Mouse (Mus musculus) midbrain, embryonic 13.5 days (tissue): Measurements from ENCODE around the gene Gab1. TPM values are rescaled to one million over a fixed set of nuclear protein-coding genes. Genes with fewer than 3 reads are reported as not detected.

Source experiments
- ATAC-seq: fragments of 200-750 bp; cut with Nextera tagmentation; 2 replicates; pipeline ENCODE4 v1.8.0; 2017; ENCODE audit warnings: mild to moderate bottlenecking, moderate TSS enrichment, moderate library complexity
- H3K27ac ChIP-seq: fragments of 300-500 bp; sonication (generic); 2 replicates; pipeline ENCODE4 v1.5.1; 2015; ENCODE audit warnings: inconsistent platforms, mild to moderate bottlenecking, moderate library complexity
- H3K27me3 ChIP-seq: fragments of 300-500 bp; sonication (generic); 2 replicates; pipeline ENCODE4 v1.6.1; 2015; ENCODE audit warnings: mild to moderate bottlenecking, inconsistent platforms
- H3K36me3 ChIP-seq: fragments of 300-500 bp; sonication (generic); 2 replicates; pipeline ENCODE4 v1.6.1; 2015; ENCODE audit warnings: mild to moderate bottlenecking, inconsistent platforms
- H3K4me1 ChIP-seq: fragments of 300-500 bp; sonication (generic); replicated peaks from 2 replicates; pipeline ENCODE4 v1.6.1; 2015; ENCODE audit warnings: inconsistent platforms
- H3K4me2 ChIP-seq: fragments of 300-500 bp; sonication (generic); replicated peaks from 2 replicates; pipeline ENCODE4 v1.6.1; 2015; ENCODE audit warnings: moderate library complexity, mild to moderate bottlenecking, inconsistent platforms
- H3K4me3 ChIP-seq: fragments of 300-500 bp; sonication (generic); replicated peaks from 2 replicates; pipeline ENCODE4 v1.5.1; 2015; ENCODE audit warnings: mild to moderate bottlenecking, inconsistent platforms
- H3K9ac ChIP-seq: fragments of 300-500 bp; sonication (generic); replicated peaks from 2 replicates; pipeline ENCODE4 v1.6.1; 2015; ENCODE audit warnings: mild to moderate bottlenecking, inconsistent platforms
- H3K9me3 ChIP-seq: fragments of 300-500 bp; sonication (generic); 2 replicates; pipeline ENCODE4 v1.6.1; 2016; ENCODE audit warnings: mild to moderate bottlenecking, inconsistent platforms
- WGBS: fragments of 180-500 bp; shearing (Covaris S2); methylation state at CpG from one replicate; pipeline ENCODE4 v1.1.7; 2015; 5-methylcytosine and 5-hydroxymethylcytosine counted together
- polyA plus RNA-seq: library from polyadenylated mRNA; unstranded; fragments of >200 nt; fragmentation: Nextera tagmentation; extraction: Ambion mirVana; gene quantifications from 2 replicates; pipeline ENCODE4 v1.2.1, GENCODE M21; 2015

Gene Gab1
- polyA plus RNA-seq: 6.8 and 8.7 TPM in 2 replicates

- Histone ChIP-seq H3K27me3 (no peaks in the 10 kb centered on the region), H3K4me2 (peak within 1 kb of the TSS; percentile 78), H3K27ac (peak within 1 kb of the TSS; percentile 86), H3K4me1 (peaks cover 31% of the 10 kb centered on the region), H3K9ac (peak within 1 kb of the TSS; percentile 80), H3K9me3 (no peaks in the 10 kb centered on the region), H3K36me3 (no peaks in the 10 kb centered on the region), H3K4me3 (peak within 1 kb of the TSS; percentile 82)
- 1% methylated on average over 53 of the region's 70 CpGs for WGBS
- ATAC-seq: peak; percentile 98
These were observed at the start of gene Gab1 for GRCm38 (mm10) chr8:80880196-80881106. Gene Gab1, minus strand, starts transcription at chr8:80880519.

GRCm38 (mm10) chr8:80928770-80929169 lies 48.5 kb upstream of the Gab1 start:
- Histone ChIP-seq H3K4me2 (no peak overlapping the region), H3K36me3 (no peaks in the 10 kb centered on the region), H3K4me3 (no peak overlapping the region), H3K9me3 (no peaks in the 10 kb centered on the region), H3K9ac (no peak overlapping the region), H3K4me1 (no peaks in the 10 kb centered on the region), H3K27ac (no peak overlapping the region), H3K27me3 (no peaks in the 10 kb centered on the region)
- no peak for ATAC-seq

- Histone ChIP-seq H3K27me3 (no peaks in the 10 kb centered on the region), H3K4me2 (no peak overlapping the region), H3K36me3 (no peaks in the 10 kb centered on the region), H3K4me3 (no peak overlapping the region), H3K27ac (no peak overlapping the region), H3K4me1 (peaks cover 4% of the 10 kb centered on the region; the same call in 1 of the 2 replicates), H3K9ac (no peak overlapping the region), H3K9me3 (no peaks in the 10 kb centered on the region)
- no peak for ATAC-seq
- WGBS: 85% methylated on average over 9 of the region's 9 CpGs
These were observed 43.5 kb upstream of the Gab1 start for GRCm38 (mm10) chr8:80923794-80924316.

- Histone ChIP-seq H3K4me1 (peaks cover 4% of the 10 kb centered on the region; the same call in 1 of the 2 replicates), H3K4me2 (no peak overlapping the region), H3K9me3 (no peaks in the 10 kb centered on the region), H3K9ac (no peak overlapping the region), H3K27me3 (no peaks in the 10 kb centered on the region), H3K36me3 (no peaks in the 10 kb centered on the region), H3K4me3 (no peak overlapping the region), H3K27ac (no peak overlapping the region)
- ATAC-seq: peak; percentile 72
- WGBS: 74% methylated on average over 6 of the region's 6 CpGs
These were observed 42.3 kb upstream of the Gab1 start for GRCm38 (mm10) chr8:80922642-80923041.

- Histone ChIP-seq H3K27ac (no peak overlapping the region), H3K4me1 (peaks cover 4% of the 10 kb centered on the region; the same call in 1 of the 2 replicates), H3K4me3 (no peak overlapping the region), H3K9ac (no peak overlapping the region), H3K27me3 (no peaks in the 10 kb centered on the region), H3K9me3 (no peaks in the 10 kb centered on the region), H3K36me3 (no peaks in the 10 kb centered on the region), H3K4me2 (no peak overlapping the region)
- 83% methylated on average over 4 of the region's 4 CpGs for WGBS
- no peak for ATAC-seq
These were observed 38.8 kb upstream of the Gab1 start for GRCm38 (mm10) chr8:80919130-80919529.

GRCm38 (mm10) chr8:80918531-80918930 lies 38.2 kb upstream of the Gab1 start:
- H3K4me1 ChIP-seq: peaks cover 4% of the 10 kb centered on the region; the same call in 1 of the 2 replicates
- no peak overlapping the region for H3K27ac ChIP-seq
- H3K36me3 ChIP-seq: no peaks in the 10 kb centered on the region
- no peaks in the 10 kb centered on the region for H3K9me3 ChIP-seq
- no peak overlapping the region for H3K9ac ChIP-seq
- H3K4me2 ChIP-seq: no peak overlapping the region
- H3K27me3 ChIP-seq: no peaks in the 10 kb centered on the region
- ATAC-seq: no peak
- 91% methylated on average over 6 of the region's 6 CpGs for WGBS
- no peak overlapping the region for H3K4me3 ChIP-seq

- no peak overlapping the region for H3K4me2 ChIP-seq
- no peak overlapping the region for H3K4me3 ChIP-seq
- no peak overlapping the region for H3K9ac ChIP-seq
- WGBS: 81% methylated on average over 11 of the region's 11 CpGs
- H3K27me3 ChIP-seq: no peaks in the 10 kb centered on the region
- no peak for ATAC-seq
- no peaks in the 10 kb centered on the region for H3K36me3 ChIP-seq
- H3K9me3 ChIP-seq: no peaks in the 10 kb centered on the region
- H3K4me1 ChIP-seq: 0 out of 2 replicates have a peak, but pooled peaks cover 4% of the 10 kb centered on the region
- H3K27ac ChIP-seq: no peak overlapping the region
These were observed 36.3 kb upstream of the Gab1 start for GRCm38 (mm10) chr8:80916463-80917235.

GRCm38 (mm10) chr8:80913016-80913748 lies 32.9 kb upstream of the Gab1 start:
- WGBS: 100% methylated on average over 1 of the region's 1 CpGs
- ATAC-seq: no peak
- Histone ChIP-seq H3K27ac (peak overlapping the region; percentile 39; the same call in 1 of the 2 replicates), H3K9ac (no peak overlapping the region), H3K4me1 (0 out of 2 replicates have a peak, but pooled peaks cover 4% of the 10 kb centered on the region), H3K27me3 (no peaks in the 10 kb centered on the region), H3K4me3 (no peak overlapping the region), H3K4me2 (no peak overlapping the region), H3K36me3 (no peaks in the 10 kb centered on the region), H3K9me3 (no peaks in the 10 kb centered on the region)

GRCm38 (mm10) chr8:80911400-80911799 lies 31.1 kb upstream of the Gab1 start:
- Histone ChIP-seq H3K27me3 (no peaks in the 10 kb centered on the region), H3K4me1 (0 out of 2 replicates have a peak, but pooled peaks cover 4% of the 10 kb centered on the region), H3K9me3 (no peaks in the 10 kb centered on the region), H3K4me3 (no peak overlapping the region), H3K36me3 (no peaks in the 10 kb centered on the region), H3K27ac (no peak overlapping the region), H3K4me2 (no peak overlapping the region), H3K9ac (no peak overlapping the region)
- no peak for ATAC-seq
- WGBS: 68% methylated on average over 5 of the region's 5 CpGs

- 67% methylated on average over 6 of the region's 6 CpGs for WGBS
- H3K27ac ChIP-seq: no peak overlapping the region
- H3K9me3 ChIP-seq: no peaks in the 10 kb centered on the region
- 0 out of 2 replicates have a peak, but pooled peaks cover 4% of the 10 kb centered on the region for H3K4me1 ChIP-seq
- H3K36me3 ChIP-seq: no peaks in the 10 kb centered on the region
- H3K27me3 ChIP-seq: no peaks in the 10 kb centered on the region
- no peak overlapping the region for H3K4me3 ChIP-seq
- no peak overlapping the region for H3K9ac ChIP-seq
- H3K4me2 ChIP-seq: no peak overlapping the region
- no peak for ATAC-seq
These were observed 28.1 kb upstream of the Gab1 start for GRCm38 (mm10) chr8:80908262-80908907.

GRCm38 (mm10) chr8:80902354-80902753 lies 22.0 kb upstream of the Gab1 start:
- H3K4me3 ChIP-seq: no peak overlapping the region
- no peaks in the 10 kb centered on the region for H3K27me3 ChIP-seq
- no peak overlapping the region for H3K9ac ChIP-seq
- no peak overlapping the region for H3K4me2 ChIP-seq
- no peaks in the 10 kb centered on the region for H3K9me3 ChIP-seq
- no peaks in the 10 kb centered on the region for H3K36me3 ChIP-seq
- ATAC-seq: no peak
- H3K27ac ChIP-seq: no peak overlapping the region
- 81% methylated on average over 9 of the region's 9 CpGs for WGBS
- no peaks in the 10 kb centered on the region for H3K4me1 ChIP-seq
